Mouse (Mus musculus) midbrain, embryonic 14.5 days (tissue): ENCODE results near the gene Ilkap. TPM values are rescaled to one million over a fixed set of nuclear protein-coding genes. Genes with fewer than 3 reads are reported as not detected.

Experiments used
- ATAC-seq: fragments of 200-750 bp; cut with Nextera tagmentation; 2 replicates; pipeline ENCODE4 v1.8.0; 2017; ENCODE audit warnings: moderate number of reproducible peaks, moderate library complexity; ENCODE audit not compliant: low FRiP score, low TSS enrichment
- DNase-seq: peaks from one replicate; pipeline ENCODE4 v3.0.0-alpha.2; 2015
- H3K27ac ChIP-seq: fragments of 300-500 bp; sonication (generic); replicated peaks from 2 replicates; pipeline ENCODE4 v1.5.1; 2014; ENCODE audit warnings: mild to moderate bottlenecking, low read depth, low read length, moderate library complexity
- H3K27me3 ChIP-seq: fragments of 300-500 bp; sonication (generic); 2 replicates; pipeline ENCODE4 v1.6.1; 2014; ENCODE audit warnings: low read length, control low read depth, mixed read lengths; ENCODE audit not compliant: control insufficient read depth, insufficient read depth
- H3K36me3 ChIP-seq: fragments of 300-500 bp; sonication (generic); 2 replicates; pipeline ENCODE4 v1.6.1; 2014; ENCODE audit warnings: low read length, control low read depth; ENCODE audit not compliant: control insufficient read depth, insufficient read depth
- H3K4me1 ChIP-seq: fragments of 300-500 bp; sonication (generic); 2 replicates; pipeline ENCODE4 v1.6.1; 2014; ENCODE audit warnings: mild to moderate bottlenecking, antibody characterized with exemption, low read length, control low read depth; ENCODE audit not compliant: control insufficient read depth, insufficient read depth
- H3K4me2 ChIP-seq: fragments of 300-500 bp; sonication (generic); 2 replicates; pipeline ENCODE4 v1.6.1; 2014; ENCODE audit warnings: mild to moderate bottlenecking, low read length, moderate library complexity
- H3K4me3 ChIP-seq: fragments of 300-500 bp; sonication (generic); replicated peaks from 2 replicates; pipeline ENCODE4 v1.5.1; 2014; ENCODE audit warnings: low read depth, low read length
- H3K9ac ChIP-seq: fragments of 300-500 bp; sonication (generic); replicated peaks from 2 replicates; pipeline ENCODE4 v1.6.1; 2014; ENCODE audit warnings: mild to moderate bottlenecking, low read length, moderate library complexity
- H3K9me3 ChIP-seq: fragments of 300-500 bp; sonication (generic); 2 replicates; pipeline ENCODE4 v1.6.1; 2016; ENCODE audit warnings: low read length, control low read depth, mixed read lengths; ENCODE audit not compliant: control insufficient read depth
- WGBS: fragments of 180-500 bp; shearing (Covaris S2); extraction: QIAGEN DNeasy Blood & Tissue Kit; methylation state at CpG from one replicate; pipeline ENCODE4 v1.1.7; 2014; 5-methylcytosine and 5-hydroxymethylcytosine counted together
- polyA plus RNA-seq: library from polyadenylated mRNA; unstranded; fragments of >200 nt; fragmentation: Nextera tagmentation; extraction: Ambion mirVana; gene quantifications from 2 replicates; pipeline ENCODE4 v1.2.1, GENCODE M21; 2014

Ilkap gene
- polyA plus RNA-seq, 1 experiment from 2014 or later, result 141 TPM

DNA sequence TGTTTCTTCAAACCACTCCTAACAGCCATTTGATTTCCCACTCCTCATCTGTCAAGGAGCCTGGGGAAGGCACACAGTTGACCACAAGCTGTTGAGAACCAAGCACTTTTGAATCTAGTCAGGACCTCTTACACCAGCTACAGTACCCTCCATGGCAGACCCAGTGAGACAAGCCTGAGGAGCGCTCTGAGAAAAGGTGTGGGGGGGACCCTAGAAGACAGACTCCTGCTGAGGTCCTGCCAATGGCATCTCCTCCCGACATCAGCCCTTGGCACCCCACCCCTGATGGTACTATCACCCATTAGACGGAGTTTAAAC lies 38.4 kb upstream of the Ilkap start:
- peaks cover 38% of the 10 kb centered on the region for H3K36me3 ChIP-seq
- WGBS, result 95% methylated on average over 3 of the region's 3 CpGs
- H3K4me2 ChIP-seq, result no peak overlapping the region
- no peak overlapping the region for H3K4me3 ChIP-seq
- H3K4me1 ChIP-seq, result peaks cover 3% of the 10 kb centered on the region; the same call in 1 of the 2 replicates
- H3K9me3 ChIP-seq, result no peaks in the 10 kb centered on the region
- no peaks in the 10 kb centered on the region for H3K27me3 ChIP-seq
- DNase-seq (no peak), ATAC-seq (no peak)
- H3K9ac ChIP-seq, result no peak overlapping the region
- H3K27ac ChIP-seq, result no peak overlapping the region

DNA sequence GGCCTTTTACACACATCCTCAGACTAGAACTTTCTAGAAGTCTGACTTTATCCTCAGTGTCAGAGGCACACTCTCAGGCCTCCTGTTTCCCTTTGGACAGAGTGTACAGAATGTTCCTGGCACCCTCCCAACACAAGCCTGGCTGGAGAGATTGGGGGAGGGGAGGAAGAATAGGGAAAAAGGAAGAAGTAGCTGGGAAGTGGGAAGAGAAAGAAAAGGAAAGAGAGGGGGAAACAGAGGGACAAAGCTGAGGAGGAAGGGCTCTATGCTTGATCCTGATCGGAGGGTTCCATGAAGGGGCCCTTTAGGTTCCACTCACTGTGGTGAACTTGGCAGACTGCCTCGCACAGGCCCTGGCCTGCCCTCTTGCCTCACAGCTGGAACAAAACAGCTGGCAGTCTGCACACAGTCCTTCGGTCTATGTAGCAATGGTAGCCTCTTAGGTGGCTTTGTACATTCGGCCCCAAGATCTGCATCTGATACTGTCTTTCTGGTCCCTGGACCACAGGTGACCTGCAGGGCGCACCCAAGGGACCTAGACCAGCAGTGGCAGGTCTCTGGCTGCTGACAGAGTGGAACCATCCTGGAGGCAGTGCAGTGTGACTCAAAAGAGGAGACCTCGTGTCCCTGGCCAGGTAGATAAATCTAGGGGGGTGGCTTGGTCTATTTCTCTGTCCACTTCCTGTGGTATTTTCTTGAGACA lies 37.9 kb upstream of the Ilkap start:
- Histone ChIP-seq H3K36me3 (peaks cover 38% of the 10 kb centered on the region), H3K4me3 (no peak overlapping the region), H3K9me3 (no peaks in the 10 kb centered on the region), H3K4me1 (peaks cover 3% of the 10 kb centered on the region; the same call in 1 of the 2 replicates), H3K9ac (no peak overlapping the region), H3K27ac (no peak overlapping the region), H3K27me3 (no peaks in the 10 kb centered on the region), H3K4me2 (no peak overlapping the region)
- 80% methylated on average over 6 of the region's 6 CpGs for WGBS
- DNase-seq, result peak; percentile 59
- no peak for ATAC-seq

DNA sequence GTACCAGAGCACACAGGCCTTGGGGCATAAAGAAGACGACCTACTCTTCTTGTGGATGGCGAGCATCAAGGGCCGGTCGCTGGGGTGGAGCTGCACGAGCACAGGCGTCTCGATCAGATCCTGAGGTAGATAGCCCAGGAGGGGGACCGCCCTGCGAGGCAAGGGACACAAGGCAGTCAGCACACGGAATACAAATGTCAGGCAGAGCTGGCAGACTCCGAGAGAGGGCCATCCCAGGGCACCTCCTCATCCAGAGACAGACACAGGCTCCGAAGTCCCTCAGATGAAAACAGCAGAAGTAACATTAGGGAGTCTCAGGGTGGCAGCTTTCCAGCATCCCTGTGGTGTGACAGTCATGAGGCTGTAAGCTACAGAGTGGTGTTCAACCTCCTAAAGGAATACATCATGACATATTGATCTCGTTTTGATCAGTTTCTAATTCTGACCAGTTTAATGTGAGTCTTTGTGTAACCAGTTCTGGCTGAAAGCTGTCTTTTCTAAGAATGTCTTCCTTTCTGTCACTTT lies 37.1 kb upstream of the Ilkap start:
- peaks cover 39% of the 10 kb centered on the region for H3K36me3 ChIP-seq

DNA sequence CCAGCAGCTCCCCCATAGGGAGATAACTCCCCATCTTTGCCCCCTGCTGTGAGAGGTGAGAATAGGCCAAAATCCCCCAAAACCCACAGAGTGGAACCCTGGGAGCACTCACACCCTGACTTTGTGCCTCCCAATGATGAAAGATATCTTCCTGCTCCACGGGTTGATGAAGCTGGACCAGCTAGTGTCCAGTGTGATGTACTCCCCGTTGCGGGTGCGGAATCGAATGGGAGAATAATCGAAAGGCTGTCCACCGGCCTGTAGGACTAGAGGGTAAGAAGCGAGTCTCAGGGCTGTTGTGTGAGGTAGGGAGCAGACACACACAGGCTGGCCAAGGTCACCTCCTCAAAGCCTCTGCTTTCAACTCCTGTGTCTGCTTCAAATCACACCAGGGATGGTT lies 36.3 kb upstream of the Ilkap start:
- Histone ChIP-seq H3K9ac (no peak overlapping the region), H3K4me2 (no peak overlapping the region), H3K36me3 (peaks cover 36% of the 10 kb centered on the region; the same call in 1 of the 2 replicates), H3K4me3 (no peak overlapping the region), H3K27me3 (no peaks in the 10 kb centered on the region), H3K4me1 (peaks cover 3% of the 10 kb centered on the region; the same call in 1 of the 2 replicates), H3K9me3 (no peaks in the 10 kb centered on the region), H3K27ac (no peak overlapping the region)
- ATAC-seq (no peak), DNase-seq (no peak)
- 90% methylated on average over 8 of the region's 8 CpGs for WGBS

More for the DNA sequence above, 37.1 kb upstream of the Ilkap start:
- H3K4me2 ChIP-seq, result no peak overlapping the region
- no peak overlapping the region for H3K9ac ChIP-seq
- no peak overlapping the region for H3K4me3 ChIP-seq
- H3K4me1 ChIP-seq, result peaks cover 3% of the 10 kb centered on the region; the same call in 1 of the 2 replicates
- H3K27me3 ChIP-seq, result no peaks in the 10 kb centered on the region
- no peaks in the 10 kb centered on the region for H3K9me3 ChIP-seq
- no peak for ATAC-seq
- no peak overlapping the region for H3K27ac ChIP-seq
- WGBS, result 88% methylated on average over 13 of the region's 13 CpGs
- DNase-seq, result no peak

DNA sequence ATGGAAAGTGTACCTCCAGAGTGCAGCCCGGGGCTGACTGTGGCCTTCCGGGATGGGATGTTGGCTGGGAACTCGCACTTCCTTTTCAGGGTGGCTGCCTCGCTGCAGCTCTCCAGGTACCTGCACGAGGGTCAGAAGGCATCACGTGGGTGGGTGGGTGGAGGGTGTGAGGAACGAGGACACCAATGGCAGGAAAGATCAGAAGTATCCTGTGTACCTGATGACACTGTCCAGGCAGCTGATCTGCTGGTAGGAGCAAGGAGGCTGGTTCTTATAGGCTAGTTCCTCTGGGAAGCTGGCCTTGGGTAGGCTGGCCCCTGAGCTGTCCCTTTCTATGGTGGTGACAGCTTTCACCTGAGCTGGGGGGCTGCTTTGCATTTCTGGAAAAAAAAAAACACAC lies 32.1 kb upstream of the Ilkap start:
- no peak for ATAC-seq
- Histone ChIP-seq H3K27me3 (no peaks in the 10 kb centered on the region), H3K4me1 (no peaks in the 10 kb centered on the region), H3K4me2 (no peak overlapping the region), H3K27ac (no peak overlapping the region), H3K9me3 (no peaks in the 10 kb centered on the region), H3K9ac (no peak overlapping the region), H3K4me3 (no peak overlapping the region), H3K36me3 (peaks cover 44% of the 10 kb centered on the region)
- 90% methylated on average over 7 of the region's 7 CpGs for WGBS
- no peak for DNase-seq

DNA sequence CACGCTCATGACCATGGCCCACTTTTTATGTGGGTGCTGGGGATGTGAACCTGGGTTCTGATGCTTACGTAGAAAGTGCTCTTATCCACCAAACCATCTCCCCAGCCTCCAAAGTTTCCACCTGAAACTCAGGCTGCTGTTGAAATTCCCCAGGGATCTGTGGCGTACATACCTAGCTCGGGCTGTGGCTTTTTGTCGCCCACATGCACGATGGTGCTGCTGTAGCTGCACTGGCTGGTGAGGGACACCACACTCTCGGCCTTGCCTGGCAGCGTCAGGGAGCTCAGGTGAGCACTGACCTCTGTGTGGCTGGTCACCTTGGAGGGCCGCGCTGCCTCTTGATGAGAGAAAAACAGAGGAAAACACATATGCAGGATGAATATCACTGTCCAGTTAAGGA lies 30.6 kb upstream of the Ilkap start:
- Histone ChIP-seq H3K27me3 (no peaks in the 10 kb centered on the region), H3K4me1 (no peaks in the 10 kb centered on the region), H3K27ac (no peak overlapping the region), H3K4me3 (no peak overlapping the region), H3K36me3 (peaks cover 44% of the 10 kb centered on the region), H3K9ac (no peak overlapping the region), H3K4me2 (no peak overlapping the region), H3K9me3 (no peaks in the 10 kb centered on the region)
- 94% methylated on average over 10 of the region's 10 CpGs for WGBS
- DNase-seq, result no peak
- ATAC-seq, result no peak

DNA sequence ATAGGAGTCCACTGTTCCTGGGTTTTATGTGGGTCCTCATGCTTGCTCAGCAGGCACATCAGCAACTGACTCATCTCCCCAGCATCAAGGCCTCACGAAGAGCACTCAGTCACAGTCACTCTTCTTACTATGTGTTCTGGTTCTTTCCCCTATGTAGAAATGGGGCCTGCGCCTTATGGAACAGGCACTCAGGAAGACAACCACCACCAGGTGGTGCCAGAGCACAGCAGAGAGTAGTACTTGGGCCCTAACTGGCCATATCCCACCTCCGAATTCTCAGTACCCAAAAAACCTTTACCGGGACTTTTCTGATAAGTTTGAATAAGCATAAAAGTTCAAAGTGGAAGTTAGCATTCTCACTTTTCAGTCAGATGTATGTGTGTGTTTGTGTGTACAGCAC lies 30.0 kb upstream of the Ilkap start:
- Histone ChIP-seq H3K4me2 (no peak overlapping the region), H3K36me3 (peaks cover 44% of the 10 kb centered on the region), H3K4me1 (no peaks in the 10 kb centered on the region), H3K27me3 (no peaks in the 10 kb centered on the region), H3K9ac (no peak overlapping the region), H3K27ac (no peak overlapping the region), H3K4me3 (no peak overlapping the region), H3K9me3 (no peaks in the 10 kb centered on the region)
- 39% methylated on average over 4 of the region's 4 CpGs for WGBS
- ATAC-seq (no peak; the same call in 1 of the 2 replicates), DNase-seq (peak; percentile 91)

DNA sequence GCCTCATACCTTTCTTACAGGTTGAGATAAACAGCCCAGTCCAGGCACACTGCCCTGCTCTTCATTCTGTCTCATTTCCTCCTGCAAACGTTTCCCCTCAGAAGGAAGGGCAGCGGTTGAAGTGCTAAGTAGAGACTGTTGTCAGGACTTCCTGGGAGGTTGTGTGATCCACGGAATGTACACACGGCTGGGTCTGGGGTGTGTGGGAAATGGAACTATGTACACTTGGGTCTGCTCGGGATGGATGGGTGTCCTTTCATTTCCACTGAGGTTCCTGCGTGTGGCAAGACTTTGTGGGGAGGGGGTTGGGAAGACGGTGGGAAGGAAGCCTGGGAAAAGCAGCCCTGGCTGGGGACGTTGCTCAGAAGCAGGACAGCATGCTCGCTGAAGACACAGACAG lies 27.8 kb upstream of the Ilkap start:
- 88% methylated on average over 9 of the region's 9 CpGs for WGBS
- H3K9me3 ChIP-seq, result no peaks in the 10 kb centered on the region
- no peak overlapping the region for H3K9ac ChIP-seq
- ATAC-seq, result no peak
- H3K4me3 ChIP-seq, result no peak overlapping the region
- peaks cover 37% of the 10 kb centered on the region for H3K36me3 ChIP-seq
- DNase-seq, result no peak
- H3K4me1 ChIP-seq, result no peaks in the 10 kb centered on the region
- no peaks in the 10 kb centered on the region for H3K27me3 ChIP-seq
- H3K27ac ChIP-seq, result no peak overlapping the region
- H3K4me2 ChIP-seq, result no peak overlapping the region

DNA sequence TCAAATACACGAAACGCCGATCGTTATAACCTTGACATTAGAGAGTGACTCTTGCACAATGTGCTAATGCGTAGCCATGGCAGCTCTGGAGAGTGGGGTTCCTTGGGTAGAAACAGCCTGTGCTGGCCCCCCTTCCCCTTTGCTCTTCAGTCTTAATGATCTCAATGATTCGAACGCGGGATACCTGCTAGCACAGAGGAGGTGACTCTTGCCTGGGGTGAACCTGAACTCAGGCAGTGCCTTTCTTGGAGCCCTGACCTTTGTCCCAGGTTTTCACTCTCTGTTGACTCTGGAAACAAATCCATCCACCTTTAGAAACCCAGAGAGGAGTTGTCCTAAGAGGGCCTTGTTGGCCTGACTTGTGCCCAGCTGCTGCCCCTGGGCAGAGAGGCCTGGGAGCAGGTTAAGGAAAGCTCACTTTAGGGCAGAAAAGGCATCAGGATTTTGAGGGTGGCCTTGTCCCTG lies 22.0 kb upstream of the Ilkap start:
- H3K4me3 ChIP-seq, result no peak overlapping the region
- ATAC-seq, result no peak
- peaks cover 25% of the 10 kb centered on the region for H3K36me3 ChIP-seq
- H3K9ac ChIP-seq, result no peak overlapping the region
- H3K4me1 ChIP-seq, result peaks cover 2% of the 10 kb centered on the region; the same call in 1 of the 2 replicates
- H3K4me2 ChIP-seq, result no peak overlapping the region
- WGBS, result 92% methylated on average over 8 of the region's 8 CpGs
- no peak overlapping the region for H3K27ac ChIP-seq
- DNase-seq, result no peak
- H3K9me3 ChIP-seq, result no peaks in the 10 kb centered on the region
- no peaks in the 10 kb centered on the region for H3K27me3 ChIP-seq
